Mouse (Mus musculus) spleen, adult 12 weeks (tissue): Measurements from ENCODE around the gene Smim23.

Experiments
- DNase-seq: peaks from one replicate; pipeline ENCODE4 v3.0.0; 2022; ENCODE audit warnings: low spot score

The Smim23 gene

DNA sequence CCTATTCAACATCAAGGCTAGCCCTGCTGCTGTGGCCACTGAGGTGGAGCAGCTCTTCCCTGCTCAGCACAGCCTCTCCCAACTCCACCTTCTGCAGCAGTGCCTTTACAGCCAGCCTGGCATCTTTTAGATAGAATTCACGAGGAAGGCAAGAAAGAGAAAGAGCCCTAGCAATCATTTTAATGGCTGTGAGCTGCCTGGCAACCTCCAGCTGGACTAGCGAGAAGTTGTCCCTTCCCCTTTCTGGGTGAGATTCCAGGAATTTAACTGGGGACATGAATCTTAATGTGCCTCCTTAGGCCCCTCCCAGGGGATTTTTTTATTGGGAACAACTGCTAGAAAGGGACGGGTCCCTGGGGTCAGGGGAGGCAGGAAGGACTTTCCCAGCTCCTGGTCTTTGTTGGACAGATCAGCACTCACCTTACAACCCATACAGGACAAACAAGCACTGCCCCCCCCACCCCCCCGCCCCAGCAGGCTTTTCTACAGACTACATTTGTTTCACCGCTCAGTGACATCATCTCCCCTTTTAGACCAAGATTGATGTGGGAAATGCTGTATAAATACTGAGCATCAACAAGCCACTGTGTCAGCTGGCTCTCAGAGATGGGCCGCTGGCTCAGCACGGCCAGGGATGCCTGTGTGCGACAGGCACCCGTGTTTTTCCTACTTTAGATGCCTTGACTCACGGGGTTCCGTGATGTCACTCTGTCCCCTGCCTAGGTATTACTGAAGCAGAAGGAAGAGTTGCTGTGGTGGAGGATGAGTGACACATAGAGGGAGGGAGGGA, 43.5 kb downstream of the Smim23 start:
- no peak for DNase-seq

DNA sequence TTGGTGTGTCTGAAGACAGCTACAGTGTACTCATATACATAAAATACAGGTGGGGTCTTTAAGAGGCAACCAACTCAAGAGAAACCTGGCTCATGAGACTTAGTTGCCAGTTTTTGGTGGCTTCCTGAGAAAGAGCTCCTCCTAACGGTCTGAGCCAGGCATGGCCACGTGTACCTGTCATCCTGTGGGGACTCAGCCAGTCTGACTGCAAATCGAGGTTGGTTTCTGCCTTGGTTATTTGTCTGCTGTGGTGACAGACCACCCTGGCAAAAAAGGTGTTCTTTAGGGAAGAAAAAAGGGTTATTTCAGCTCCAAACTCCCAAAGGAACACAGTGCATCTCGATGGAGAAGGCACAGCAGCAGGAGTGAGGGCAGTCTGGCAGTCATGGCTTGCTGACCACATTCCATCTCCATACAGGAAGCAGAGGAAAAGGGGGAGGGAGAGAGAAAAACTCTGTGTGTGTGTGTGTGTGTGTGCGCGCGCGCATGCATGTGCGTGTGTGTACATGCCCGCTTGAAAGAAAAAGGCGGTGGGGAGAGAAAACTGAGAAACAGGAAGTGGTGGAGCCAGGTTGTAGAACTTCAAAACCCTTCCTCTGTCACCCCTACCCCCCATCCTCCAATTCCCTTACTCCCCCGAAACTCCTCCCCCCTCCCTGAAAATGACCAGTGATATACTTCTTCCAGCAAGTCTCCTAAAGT, 55.6 kb downstream of the Smim23 start:
- no peak for DNase-seq
